ENCODE assay signal across 18 mouse cellular contexts in the genomic region with DNA sequence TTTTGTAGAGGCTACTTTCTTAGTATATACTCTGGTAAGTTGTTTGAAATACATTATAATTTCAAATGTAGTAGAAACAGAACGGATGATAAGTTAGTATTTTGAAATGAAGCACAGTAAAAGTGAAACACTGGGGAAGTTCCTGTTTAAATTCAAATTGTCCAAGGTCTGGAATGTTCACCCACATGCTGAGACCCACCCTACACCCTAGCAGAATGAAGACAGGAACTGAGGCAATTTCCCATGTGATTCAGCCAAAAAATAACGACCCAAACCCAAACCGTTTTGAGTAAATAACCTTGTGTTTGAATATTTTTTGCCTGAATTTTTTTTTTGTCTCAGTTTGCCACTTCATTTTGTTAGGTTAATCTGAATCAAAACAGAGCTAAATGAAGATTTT.
"Had no signal": no experiment of that assay in that cellular context is flagged by ENCODE, and none has a peak within 500 bp of the region (broad histone marks: within the 10 kb centered on the region; RNA-seq: fewer than 3 reads in every experiment).

No protein-coding gene starts in this region.

- DNase-seq: kidney, adult 18-20 months; kidney, postnatal 14 days; kidney, postnatal 4 days; left cerebral cortex, postnatal 4 days; lung, adult 18-20 months; lung, postnatal 10 days; lung, postnatal 36 days; thymus, adult 18-20 months; thymus, postnatal 14 days had no signal

- H3K9me3 ChIP-seq: limb, embryonic 15.5 days; lung, embryonic 15.5 days; midbrain, embryonic 12.5 days; neural tube, embryonic 13.5 days had no signal

- H3K4me2 ChIP-seq: limb, embryonic 12.5 days; limb, embryonic 15.5 days; liver, embryonic 11.5 days; lung, embryonic 15.5 days; midbrain, embryonic 12.5 days; neural tube, embryonic 13.5 days had no signal

- ATAC-seq: midbrain, embryonic 16.5 days had no signal

- H3K4me1 ChIP-seq: midbrain, embryonic 12.5 days; neural tube, embryonic 13.5 days had no signal

- H3K27me3 ChIP-seq: limb, embryonic 12.5 days; limb, embryonic 15.5 days; lung, embryonic 15.5 days; neural tube, embryonic 13.5 days had no signal

- H3K9ac ChIP-seq: limb, embryonic 12.5 days; limb, embryonic 15.5 days; liver, embryonic 14.5 days; lung, embryonic 15.5 days; midbrain, embryonic 12.5 days; neural tube, embryonic 13.5 days had no signal

- H3K4me3 ChIP-seq: limb, embryonic 12.5 days; limb, embryonic 15.5 days; lung, embryonic 15.5 days; midbrain, embryonic 12.5 days; myocyte; neural tube, embryonic 13.5 days had no signal

- H3K27ac ChIP-seq: limb, embryonic 12.5 days; limb, embryonic 15.5 days; liver, embryonic 14.5 days; lung, embryonic 15.5 days; midbrain, embryonic 12.5 days; neural tube, embryonic 13.5 days had no signal
